Mouse (Mus musculus) cerebellum, adult 2 months (tissue): ENCODE measurements around the gene Med16.

Experiments
- CTCF ChIP-seq: fragments of 200-500 bp; IDR thresholded peaks from 2 replicates; pipeline ENCODE4 v1.5.1; 2011; ENCODE audit warnings: low read depth, mild to moderate bottlenecking, control low read depth, low read length, moderate library complexity, borderline replicate concordance; ENCODE audit not compliant: insufficient read depth
- POLR2A ChIP-seq: fragments of 200-500 bp; IDR thresholded peaks from 2 replicates; pipeline ENCODE4 v1.6.1; 2011; ENCODE audit warnings: low read length, control low read depth, borderline replicate concordance; ENCODE audit not compliant: insufficient read depth

DNA sequence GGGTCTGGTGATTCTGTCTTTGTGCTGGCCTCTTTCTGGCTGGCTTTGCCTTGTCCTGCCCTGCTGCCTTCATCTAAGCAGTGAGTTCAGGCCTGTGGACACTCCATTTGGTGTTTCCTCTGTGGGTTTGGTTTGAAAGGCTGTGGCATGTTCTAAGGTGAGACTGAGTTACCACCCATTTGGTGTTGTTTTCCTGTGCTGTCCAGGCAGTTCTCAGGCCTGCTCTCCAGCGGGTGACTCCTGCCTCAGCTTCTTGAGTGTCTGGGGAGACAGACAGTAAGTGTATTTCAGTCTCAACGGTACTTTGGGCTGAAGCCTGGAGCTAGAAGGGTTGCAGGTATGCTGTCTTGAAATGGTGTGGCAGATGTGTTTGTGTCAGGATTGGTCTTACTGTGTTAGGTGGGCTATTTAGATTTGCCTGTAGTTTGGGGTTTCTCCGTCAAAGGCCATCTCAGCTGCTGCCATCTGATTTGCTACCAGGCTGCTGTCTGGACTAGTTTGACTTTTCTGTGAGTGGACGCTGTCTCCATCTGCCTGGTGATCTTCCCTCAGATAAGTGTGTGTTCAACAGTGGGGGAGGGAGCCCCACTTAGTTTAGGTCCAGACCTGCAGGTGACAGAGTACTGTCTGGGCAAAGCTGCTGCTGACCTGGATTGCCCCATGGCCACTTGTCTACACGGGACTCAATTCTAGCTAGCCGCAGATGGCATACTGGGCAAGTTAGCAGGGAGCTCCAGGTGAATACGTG lies 51.8 kb downstream of the Med16 start:
- TF ChIP-seq CTCF (no peak), POLR2A (no peak)
